Mouse (Mus musculus): ENCODE measurements at regions not wholly inside any gene's neighbourhood (a gene's known extent, or its start where the extent isn't known, plus 50 kb on each side); places are given as distances from the start of the nearest gene placed in this dataset.

- no peak overlapping the region for H3K9ac ChIP-seq
- no peaks in the 10 kb centered on the region for H3K36me3 ChIP-seq
- 67% methylated on average over 4 of the region's 4 CpGs for WGBS
- H3K4me3 ChIP-seq = no peak overlapping the region
- H3K4me1 ChIP-seq = no peaks in the 10 kb centered on the region
- ATAC-seq (ENCODE audit: extremely low read depth, insufficient number of reproducible peaks, low FRiP score, low TSS enrichment) = no peak
- H3K4me2 ChIP-seq = no peak overlapping the region
- no peak overlapping the region for H3K27ac ChIP-seq (replicated peaks)
- no peaks in the 10 kb centered on the region for H3K27me3 ChIP-seq (replicated peaks)
- no peaks in the 10 kb centered on the region for H3K9me3 ChIP-seq
Measured at GRCm38 (mm10) chr1:73299978-73300688, 284.4 kb upstream of the Tnp1 start.

- no peak for ATAC-seq (ENCODE audit: extremely low read depth, insufficient number of reproducible peaks, low FRiP score, low TSS enrichment)
- H3K4me3 ChIP-seq = no peak overlapping the region
- peaks cover 7% of the 10 kb centered on the region; the same call in 1 of the 2 replicates for H3K9me3 ChIP-seq
- WGBS = 70% methylated on average over 2 of the region's 2 CpGs
- H3K4me2 ChIP-seq = no peak overlapping the region
- H3K4me1 ChIP-seq = peaks cover 5% of the 10 kb centered on the region; the same call in 1 of the 2 replicates
- no peak overlapping the region for H3K9ac ChIP-seq
- no peaks in the 10 kb centered on the region for H3K27me3 ChIP-seq (replicated peaks)
- H3K36me3 ChIP-seq = no peaks in the 10 kb centered on the region
- no peak overlapping the region for H3K27ac ChIP-seq (replicated peaks)
Measured at GRCm38 (mm10) chr1:73285342-73285741, 269.6 kb upstream of the Tnp1 start.

- H3K4me2 ChIP-seq = no peak overlapping the region
- no peaks in the 10 kb centered on the region; the same call in 1 of the 2 replicates for H3K27me3 ChIP-seq (replicated peaks)
- no peak overlapping the region for H3K27ac ChIP-seq (replicated peaks)
- no peak overlapping the region for H3K4me3 ChIP-seq
- H3K9ac ChIP-seq = no peak overlapping the region
- no peaks in the 10 kb centered on the region for H3K36me3 ChIP-seq
- peaks cover 5% of the 10 kb centered on the region; the same call in 1 of the 2 replicates for H3K4me1 ChIP-seq
- 39% methylated on average over 2 of the region's 2 CpGs for WGBS
- no peak for ATAC-seq (ENCODE audit: extremely low read depth, insufficient number of reproducible peaks, low FRiP score, low TSS enrichment)
- no peaks in the 10 kb centered on the region for H3K9me3 ChIP-seq
Measured at GRCm38 (mm10) chr1:73274480-73274879, 258.8 kb upstream of the Tnp1 start.

GRCm38 (mm10) chr1:73270787-73271391 lies 255.2 kb upstream of the Tnp1 start:
- Histone ChIP-seq H3K27ac (replicated peaks) (no peak overlapping the region), H3K4me3 (no peak overlapping the region), H3K36me3 (no peaks in the 10 kb centered on the region), H3K4me1 (peaks cover 12% of the 10 kb centered on the region), H3K4me2 (no peak overlapping the region), H3K27me3 (replicated peaks) (no peaks in the 10 kb centered on the region), H3K9ac (no peak overlapping the region), H3K9me3 (no peaks in the 10 kb centered on the region)
- WGBS = 73% methylated on average over 6 of the region's 6 CpGs
- no peak for ATAC-seq (ENCODE audit: extremely low read depth, insufficient number of reproducible peaks, low FRiP score, low TSS enrichment)

GRCm38 (mm10) chr1:73269051-73269755 lies 253.5 kb upstream of the Tnp1 start:
- 54% methylated on average over 7 of the region's 7 CpGs for WGBS
- peaks cover 20% of the 10 kb centered on the region for H3K4me1 ChIP-seq
- no peaks in the 10 kb centered on the region for H3K27me3 ChIP-seq (replicated peaks)
- H3K9me3 ChIP-seq = no peaks in the 10 kb centered on the region
- no peak overlapping the region for H3K9ac ChIP-seq
- no peak overlapping the region for H3K4me3 ChIP-seq
- H3K4me2 ChIP-seq = no peak overlapping the region
- H3K27ac ChIP-seq (replicated peaks) = no peak overlapping the region
- no peak for ATAC-seq (ENCODE audit: extremely low read depth, insufficient number of reproducible peaks, low FRiP score, low TSS enrichment)
- no peaks in the 10 kb centered on the region for H3K36me3 ChIP-seq

- Histone ChIP-seq H3K27me3 (replicated peaks) (no peaks in the 10 kb centered on the region), H3K4me1 (peaks cover 21% of the 10 kb centered on the region), H3K9me3 (no peaks in the 10 kb centered on the region), H3K9ac (no peak overlapping the region), H3K27ac (replicated peaks) (no peak overlapping the region), H3K4me3 (no peak overlapping the region), H3K36me3 (no peaks in the 10 kb centered on the region), H3K4me2 (no peak overlapping the region)
- no peak for ATAC-seq (ENCODE audit: extremely low read depth, insufficient number of reproducible peaks, low FRiP score, low TSS enrichment)
- 47% methylated on average over 4 of the region's 4 CpGs for WGBS
Measured at GRCm38 (mm10) chr1:73265009-73265408, 249.3 kb upstream of the Tnp1 start.

- no peaks in the 10 kb centered on the region for H3K9me3 ChIP-seq
- no peak overlapping the region for H3K4me2 ChIP-seq
- H3K9ac ChIP-seq = no peak overlapping the region
- peaks cover 26% of the 10 kb centered on the region for H3K4me1 ChIP-seq
- WGBS = 73% methylated on average over 7 of the region's 7 CpGs
- H3K4me3 ChIP-seq = no peak overlapping the region
- no peaks in the 10 kb centered on the region for H3K36me3 ChIP-seq
- H3K27me3 ChIP-seq (replicated peaks) = no peaks in the 10 kb centered on the region
- ATAC-seq (ENCODE audit: extremely low read depth, insufficient number of reproducible peaks, low FRiP score, low TSS enrichment) = no peak
- H3K27ac ChIP-seq (replicated peaks) = no peak overlapping the region
Measured at GRCm38 (mm10) chr1:73264245-73264644, 248.5 kb upstream of the Tnp1 start.

- Histone ChIP-seq H3K4me1 (peaks cover 45% of the 10 kb centered on the region), H3K9ac (no peak overlapping the region), H3K4me2 (no peak overlapping the region), H3K9me3 (no peaks in the 10 kb centered on the region), H3K27me3 (replicated peaks) (no peaks in the 10 kb centered on the region), H3K27ac (replicated peaks) (peak overlapping the region; percentile 62), H3K4me3 (no peak overlapping the region), H3K36me3 (no peaks in the 10 kb centered on the region)
- WGBS = 18% methylated on average over 5 of the region's 5 CpGs
- no peak for ATAC-seq (ENCODE audit: extremely low read depth, insufficient number of reproducible peaks, low FRiP score, low TSS enrichment)
Measured at GRCm38 (mm10) chr1:73259525-73260098, 243.9 kb upstream of the Tnp1 start.

- no peak overlapping the region for H3K4me3 ChIP-seq
- H3K36me3 ChIP-seq = no peaks in the 10 kb centered on the region
- H3K4me2 ChIP-seq = no peak overlapping the region
- H3K27me3 ChIP-seq (replicated peaks) = no peaks in the 10 kb centered on the region
- H3K27ac ChIP-seq (replicated peaks) = no peak overlapping the region
- no peak overlapping the region for H3K9ac ChIP-seq
- H3K9me3 ChIP-seq = no peaks in the 10 kb centered on the region
- ATAC-seq (ENCODE audit: extremely low read depth, insufficient number of reproducible peaks, low FRiP score, low TSS enrichment) = no peak
- peaks cover 45% of the 10 kb centered on the region for H3K4me1 ChIP-seq
- WGBS = 76% methylated on average over 2 of the region's 2 CpGs
Measured at GRCm38 (mm10) chr1:73257263-73257662, 241.6 kb upstream of the Tnp1 start.

GRCm38 (mm10) chr1:73251911-73252356 lies 236.2 kb upstream of the Tnp1 start:
- ATAC-seq (ENCODE audit: extremely low read depth, insufficient number of reproducible peaks, low FRiP score, low TSS enrichment) = no peak
- Histone ChIP-seq H3K4me2 (no peak overlapping the region), H3K9me3 (no peaks in the 10 kb centered on the region), H3K4me3 (no peak overlapping the region), H3K9ac (no peak overlapping the region), H3K27ac (replicated peaks) (no peak overlapping the region), H3K4me1 (peaks cover 28% of the 10 kb centered on the region), H3K36me3 (no peaks in the 10 kb centered on the region), H3K27me3 (replicated peaks) (no peaks in the 10 kb centered on the region)
- 66% methylated on average over 12 of the region's 12 CpGs for WGBS

- H3K4me3 ChIP-seq = no peak overlapping the region
- H3K27ac ChIP-seq (replicated peaks) = peak overlapping the region; percentile 33; the same call in 1 of the 2 replicates
- no peaks in the 10 kb centered on the region for H3K27me3 ChIP-seq (replicated peaks)
- 28% methylated on average over 2 of the region's 2 CpGs for WGBS
- ATAC-seq (ENCODE audit: extremely low read depth, insufficient number of reproducible peaks, low FRiP score, low TSS enrichment) = no peak
- no peaks in the 10 kb centered on the region for H3K36me3 ChIP-seq
- no peaks in the 10 kb centered on the region for H3K9me3 ChIP-seq
- H3K4me2 ChIP-seq = no peak overlapping the region
- H3K4me1 ChIP-seq = peaks cover 8% of the 10 kb centered on the region
- H3K9ac ChIP-seq = no peak overlapping the region
Measured at GRCm38 (mm10) chr1:73244016-73244415, 228.3 kb upstream of the Tnp1 start.

Measured in heart, embryonic 13.5 days (tissue).